Mouse (Mus musculus) heart, postnatal 36 days (tissue): ENCODE results near the gene Naaa. TPM values are rescaled to one million over a fixed set of nuclear protein-coding genes. Genes with fewer than 3 reads are reported as not detected.

Experiments
- DNase-seq, 2 experiments: peaks; one replicate each; pipeline ENCODE4 v3.0.0; 2021 to 2022
- intact Hi-C: fragments of 180-260 bp; cut with DNase I; formaldehyde crosslinking; loops from one replicate; pipeline ENCODE4 v1.15.1; 2025
- total RNA-seq, 2 experiments: library from RNA; stranded (reverse); gene quantifications; 2 replicates each; pipeline ENCODE4 v1.2.3; 2021

The Naaa gene
- total RNA-seq, 2 experiments from 2014 or later, result 12.2 to 13.3 TPM

GRCm38 (mm10) chr5:92270496-92270895 is 7.5 kb downstream of the Naaa start:
- intact Hi-C loops, result no loop called here
- DNase-seq, result no peak

DNA sequence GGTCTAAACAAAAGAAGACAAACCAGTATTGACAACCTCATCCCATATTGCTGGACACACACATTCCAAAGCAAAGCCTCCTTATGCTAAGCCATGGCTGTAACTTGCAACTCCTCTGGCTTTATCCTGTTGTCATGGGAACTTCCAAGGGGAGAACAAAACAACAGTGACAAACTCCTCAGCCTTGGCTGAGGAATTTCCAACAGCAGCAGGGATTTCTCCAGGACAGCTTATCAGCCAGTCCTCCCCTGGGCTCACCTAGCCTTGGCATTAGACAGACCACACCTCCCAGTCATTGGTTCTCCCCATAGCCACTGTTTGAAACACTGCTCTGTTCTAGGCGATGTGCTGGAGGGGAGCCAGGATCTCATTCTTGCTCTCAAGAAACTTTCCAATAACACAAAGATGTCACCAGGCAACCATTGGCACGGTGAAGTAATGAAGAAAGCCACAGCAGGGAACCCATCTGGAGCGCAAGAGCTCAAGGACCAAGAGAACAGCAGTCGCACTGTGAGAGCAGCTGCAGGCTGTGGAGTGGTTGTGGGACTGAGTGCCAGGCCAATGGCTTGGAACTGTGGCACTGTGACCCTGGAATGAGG is 14.1 kb downstream of the Naaa start:
- intact Hi-C loops, result no loop called here
- peak; percentile 57 to 69 for DNase-seq

- intact Hi-C loops, result no loop called here
- DNase-seq, result no peak
Observed at GRCm38 (mm10) chr5:92262646-92263045, 15.3 kb downstream of the Naaa start.

DNA sequence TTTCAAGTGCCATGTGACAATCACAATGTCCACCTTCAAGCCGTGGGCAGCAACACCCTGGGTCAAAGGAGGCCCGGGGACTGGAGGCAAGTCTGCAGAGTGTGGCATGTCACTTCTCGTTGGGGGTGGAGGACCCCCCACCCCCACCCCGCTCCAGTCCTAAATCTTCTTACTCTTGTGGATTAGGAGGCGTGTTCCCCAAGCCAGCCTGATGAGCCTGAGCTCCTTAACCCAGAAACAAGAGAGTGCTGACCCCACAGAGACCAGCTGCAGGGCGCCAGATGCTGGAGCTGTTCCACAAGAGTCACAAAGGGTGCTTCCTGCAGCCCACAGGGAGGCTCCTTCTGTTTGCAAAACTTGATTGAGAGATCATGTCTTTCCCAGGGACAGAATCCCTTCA is 21.8 kb downstream of the Naaa start, which contains the start of gene Ppef2:
Ppef2 (minus strand) TSS at position 61 of the 400 bp plus-strand sequence.
- intact Hi-C loops, result no loop called here
- no peak for DNase-seq

DNA sequence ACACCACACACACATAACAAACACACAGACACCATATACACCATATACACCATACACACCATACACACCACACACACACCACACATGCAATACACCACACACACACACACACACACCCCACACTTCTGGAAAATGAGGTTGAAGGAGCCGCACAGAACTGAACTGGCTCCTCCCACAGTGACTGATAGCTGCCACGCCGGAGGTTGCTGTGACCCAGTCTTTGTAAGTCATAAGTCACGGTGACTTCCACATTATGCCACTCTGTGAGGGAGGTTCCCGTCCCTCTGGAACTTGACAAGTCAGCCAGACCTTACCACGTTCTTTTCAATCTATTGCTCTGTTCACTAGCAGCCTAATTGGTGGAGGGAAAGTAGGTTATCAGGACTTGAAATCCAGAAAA is 23.5 kb downstream of the Naaa start:
- intact Hi-C loops, result no loop called here
- DNase-seq, result no peak

- DNase-seq, result no peak
- intact Hi-C loops, result no loop called here
Observed at GRCm38 (mm10) chr5:92252797-92253343, 25.1 kb downstream of the Naaa start.

GRCm38 (mm10) chr5:92252031-92252430 is 25.9 kb downstream of the Naaa start:
- intact Hi-C loops, result no loop called here
- DNase-seq, result no peak

- DNase-seq, result no peak
- intact Hi-C loops, result no loop called here
Observed at GRCm38 (mm10) chr5:92248614-92249013, 29.4 kb downstream of the Naaa start.

DNA sequence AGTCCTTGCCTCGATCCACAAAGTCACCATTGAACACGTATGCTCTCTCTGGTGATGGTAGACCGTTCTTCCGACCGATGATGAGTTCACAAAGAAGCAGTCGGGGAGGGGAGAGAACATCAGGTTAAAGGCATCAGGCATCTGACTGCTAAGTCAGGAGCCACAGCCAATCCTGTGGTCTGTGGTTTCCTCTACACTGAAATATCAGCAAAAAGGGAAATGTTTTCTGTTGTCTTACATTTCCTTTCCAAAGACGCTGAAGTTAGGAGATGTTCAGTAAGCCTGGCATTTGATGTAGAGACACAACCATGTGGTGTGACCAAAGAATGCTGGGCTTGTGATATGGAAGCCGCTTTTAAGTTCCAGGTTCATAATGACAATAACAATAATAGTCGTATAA is 32.5 kb downstream of the Naaa start:
- no peak for DNase-seq

DNA sequence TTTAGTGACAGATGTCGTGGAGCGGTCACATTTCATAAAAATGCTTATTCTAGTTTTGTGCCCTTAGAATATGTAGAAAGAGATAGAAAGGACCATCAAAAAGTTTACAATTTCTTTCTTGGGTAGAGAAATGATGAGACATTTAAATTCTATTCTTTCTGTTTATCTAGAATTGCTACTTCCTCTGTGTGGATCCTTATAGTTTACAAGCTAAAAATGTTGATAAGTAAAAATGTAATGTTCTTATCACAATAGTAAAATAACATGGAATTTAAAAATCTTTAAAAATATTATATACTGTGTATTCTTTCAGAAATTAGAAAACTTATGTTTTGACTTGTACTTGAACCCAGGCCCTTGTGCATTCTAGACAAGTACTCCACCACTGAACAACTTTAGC is 33.1 kb downstream of the Naaa start:
- intact Hi-C loops, result no loop called here
- DNase-seq, result no peak

More for the DNA sequence above, 32.5 kb downstream of the Naaa start:
- intact Hi-C loops, result no loop called here

DNA sequence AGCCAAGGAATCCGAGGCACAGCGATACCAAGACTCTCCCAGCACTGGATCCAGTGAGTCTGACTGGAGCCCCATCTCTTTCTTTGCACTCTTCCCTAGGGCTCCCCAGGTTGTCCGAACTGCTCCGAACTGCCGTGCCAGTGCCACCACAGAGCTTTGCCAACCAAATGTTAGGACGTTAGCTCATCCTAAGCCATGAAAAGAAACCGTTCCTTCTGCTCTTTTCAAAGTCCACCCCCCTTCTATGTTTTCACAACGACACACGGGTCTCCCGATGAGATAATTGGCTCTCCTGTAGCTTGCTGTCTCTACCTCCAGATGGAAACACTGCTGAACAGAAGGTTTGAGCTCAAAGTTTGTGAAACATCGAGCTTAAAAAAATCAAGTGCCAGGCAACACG is 37.2 kb downstream of the Naaa start:
- intact Hi-C loops, result loop anchor here (2.0 kb wide), 1 partner anchor 46 kb away; no protein-coding TSS in a partner anchor

DNA sequence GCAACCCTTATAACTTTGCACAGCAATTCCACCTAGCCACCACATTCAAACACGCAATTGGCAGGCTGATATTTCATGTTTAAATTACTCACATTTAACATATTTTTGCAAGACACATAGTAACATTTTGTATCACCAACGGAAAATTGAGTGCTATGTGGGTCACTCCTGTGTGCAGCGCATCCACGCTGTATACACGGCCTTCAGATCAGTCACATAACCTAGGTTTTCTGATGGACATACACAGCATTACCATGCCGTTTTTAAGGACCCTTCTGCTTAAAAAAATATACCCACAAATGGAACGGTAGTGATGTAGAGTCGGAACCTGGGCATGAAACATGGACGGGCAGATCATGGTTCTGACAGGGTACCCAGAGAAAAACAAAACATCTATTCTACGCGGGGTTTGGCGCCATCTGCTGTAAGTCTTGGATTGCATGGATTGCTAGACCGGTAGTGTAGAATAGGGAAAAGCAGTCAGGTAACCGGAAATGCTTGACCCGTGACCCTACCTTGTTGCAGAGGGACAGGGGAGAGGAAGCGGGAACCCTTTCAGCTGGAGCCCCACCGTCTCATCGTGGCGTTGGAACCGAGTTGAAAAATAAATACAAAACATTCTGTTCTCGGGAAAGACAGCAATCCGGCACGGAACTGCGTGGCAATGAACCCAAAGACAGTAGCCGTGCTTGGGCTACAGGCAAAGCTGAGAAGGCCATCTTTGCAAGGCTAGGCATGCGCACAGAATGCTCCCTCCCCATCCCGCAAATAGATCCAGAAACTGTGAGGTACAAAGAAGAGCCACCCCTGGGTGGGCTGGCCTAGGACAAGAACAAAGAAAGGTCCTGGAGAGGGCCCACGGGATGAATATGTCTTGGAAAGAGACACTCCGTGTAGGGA is 38.4 kb downstream of the Naaa start:
- DNase-seq, result peak; percentile 62 to 69
- intact Hi-C loops, result loop anchor here (2.0 kb wide), 1 partner anchor 45 kb away; no protein-coding TSS in a partner anchor

More for the DNA sequence above, 37.2 kb downstream of the Naaa start:
- no peak for DNase-seq

DNA sequence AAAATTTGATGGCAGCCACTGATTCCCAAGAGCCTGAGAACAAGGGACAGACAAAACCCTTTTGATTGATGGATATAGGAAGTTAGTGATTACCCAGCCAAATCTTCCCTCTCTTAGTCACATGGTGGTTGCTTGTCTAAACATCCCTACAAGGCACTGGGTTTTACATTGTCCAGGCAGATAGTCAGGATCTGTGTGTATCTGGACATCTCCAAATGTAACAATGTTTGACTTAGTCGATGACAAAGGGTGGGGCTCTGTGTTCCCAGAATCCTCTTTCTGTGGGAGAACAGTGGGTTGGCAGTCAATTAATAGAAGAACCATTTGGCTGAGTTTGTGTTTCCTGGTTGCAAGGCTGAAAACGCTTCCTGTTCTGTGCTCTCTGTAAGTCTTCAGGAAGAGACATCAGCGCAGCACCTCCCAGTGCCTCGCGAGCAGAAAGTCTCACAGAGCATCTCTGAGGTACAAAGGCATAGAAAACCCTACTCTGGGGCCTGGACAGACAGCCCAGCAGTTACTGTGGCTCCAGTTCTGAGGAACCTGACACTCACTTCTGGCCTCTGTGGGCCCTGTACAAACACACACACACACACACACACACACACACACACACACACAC is 42.9 kb downstream of the Naaa start:
- DNase-seq, result no peak
- intact Hi-C loops, result no loop called here

- DNase-seq, result no peak
- intact Hi-C loops, result no loop called here
Observed at GRCm38 (mm10) chr5:92233366-92233765, 44.6 kb downstream of the Naaa start.

DNA sequence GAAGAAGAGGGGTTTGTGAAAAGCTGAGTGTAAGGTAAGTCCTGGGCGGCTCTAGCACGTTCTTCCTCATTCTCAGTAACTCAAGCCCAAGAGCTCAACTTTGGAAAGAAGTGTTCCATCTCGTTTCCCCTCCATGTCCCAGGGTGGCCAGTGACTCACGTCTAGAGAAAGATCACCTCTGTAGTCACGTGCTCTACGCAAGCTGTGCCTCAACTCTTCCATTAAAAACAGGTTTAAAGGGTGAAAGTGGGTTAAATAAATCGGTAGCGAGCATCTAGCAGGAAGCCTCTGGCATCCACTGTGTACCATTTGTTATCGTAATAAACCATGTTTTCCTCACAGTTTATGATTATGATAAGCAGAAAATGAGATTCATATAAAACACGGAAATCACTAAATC is 46.1 kb downstream of the Naaa start:
- DNase-seq, result no peak

GRCm38 (mm10) chr5:92230306-92230705 is 47.7 kb downstream of the Naaa start:
- intact Hi-C loops, result no loop called here
- no peak for DNase-seq

More for the DNA sequence above, 46.1 kb downstream of the Naaa start:
- intact Hi-C loops, result no loop called here

GRCm38 (mm10) chr5:92229514-92229913 is 48.5 kb downstream of the Naaa start:
- intact Hi-C loops, result no loop called here
- no peak for DNase-seq

GRCm38 (mm10) chr5:92228776-92229175 is 49.2 kb downstream of the Naaa start:
- intact Hi-C loops, result no loop called here
- DNase-seq, result no peak

- no peak for DNase-seq
- intact Hi-C loops, result no loop called here
Observed at GRCm38 (mm10) chr5:92227782-92228181, 50.2 kb downstream of the Naaa start.

DNA sequence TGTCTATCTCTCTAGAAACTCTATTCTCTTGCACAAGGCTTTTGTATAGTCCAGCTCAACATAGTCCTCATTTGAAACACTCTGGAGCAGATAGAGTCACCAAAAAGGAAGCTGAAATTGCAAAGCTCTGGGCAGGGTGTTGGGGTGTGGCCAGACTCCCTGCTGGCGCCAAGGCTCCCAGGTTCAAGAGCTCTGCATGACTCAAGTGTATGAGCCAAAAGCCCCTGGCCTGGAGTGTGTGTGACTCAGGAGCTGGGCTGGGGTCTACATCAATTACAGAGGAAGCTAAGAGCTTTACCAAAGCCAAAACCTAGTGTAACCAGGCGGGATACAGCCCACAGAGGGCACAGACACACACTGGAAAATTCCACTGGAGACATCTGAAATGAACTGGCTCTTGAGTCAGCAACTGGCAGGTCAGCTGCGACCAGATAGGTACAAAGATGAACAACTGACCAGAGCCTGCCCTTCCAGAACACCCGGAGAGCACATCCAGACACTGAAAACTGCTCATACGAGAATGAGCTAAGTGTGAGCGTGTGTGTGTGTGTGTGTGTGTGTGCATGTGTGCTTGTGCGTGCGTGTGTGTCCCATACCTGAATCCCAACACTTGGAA is 57.6 kb downstream of the Naaa start:
- intact Hi-C loops, result no loop called here
- no peak for DNase-seq

- no peak for DNase-seq
- intact Hi-C loops, result no loop called here
Observed at GRCm38 (mm10) chr5:92219826-92220225, 58.1 kb downstream of the Naaa start.
